Mouse (Mus musculus) CD4-positive, CD25-positive, alpha-beta regulatory T cell, adult 4 months (primary cell): ENCODE results near the gene Lmo7. TPM values are rescaled to one million over a fixed set of nuclear protein-coding genes. Genes with fewer than 3 reads are reported as not detected.

Experiments
- ATAC-seq: one replicate; pipeline ENCODE4 v1.8.0; 2017
- polyA plus RNA-seq, 2 experiments: library from polyadenylated mRNA; unstranded; fragments of 100-300 nt; shearing (Covaris generic); gene quantifications; one replicate each; pipeline ENCODE4 v1.2.1; 2017

Gene Lmo7
- polyA plus RNA-seq, 2 experiments from 2014 or later, result 0.22 to 0.31 TPM

DNA sequence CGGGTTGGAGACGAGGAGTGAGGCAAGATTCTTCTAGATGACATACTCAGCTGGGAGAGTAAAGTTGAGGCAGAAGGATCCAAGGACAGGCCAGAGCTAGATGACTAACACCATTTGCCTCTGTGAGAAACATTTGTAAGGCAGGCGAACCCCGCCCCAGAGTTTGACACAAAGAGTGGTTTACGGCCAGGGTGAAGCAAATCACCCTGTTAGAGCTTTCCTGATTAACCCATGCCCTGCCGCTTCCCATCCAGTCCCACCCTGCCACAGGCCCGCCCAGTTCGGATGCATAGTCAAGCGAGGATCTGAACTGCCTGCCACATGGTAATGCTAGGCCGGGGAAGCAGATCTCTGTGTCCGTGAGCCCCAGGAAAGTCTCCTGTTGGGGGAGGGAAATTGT, 51.5 kb downstream of the Lmo7 start:
- ATAC-seq, result no peak

DNA sequence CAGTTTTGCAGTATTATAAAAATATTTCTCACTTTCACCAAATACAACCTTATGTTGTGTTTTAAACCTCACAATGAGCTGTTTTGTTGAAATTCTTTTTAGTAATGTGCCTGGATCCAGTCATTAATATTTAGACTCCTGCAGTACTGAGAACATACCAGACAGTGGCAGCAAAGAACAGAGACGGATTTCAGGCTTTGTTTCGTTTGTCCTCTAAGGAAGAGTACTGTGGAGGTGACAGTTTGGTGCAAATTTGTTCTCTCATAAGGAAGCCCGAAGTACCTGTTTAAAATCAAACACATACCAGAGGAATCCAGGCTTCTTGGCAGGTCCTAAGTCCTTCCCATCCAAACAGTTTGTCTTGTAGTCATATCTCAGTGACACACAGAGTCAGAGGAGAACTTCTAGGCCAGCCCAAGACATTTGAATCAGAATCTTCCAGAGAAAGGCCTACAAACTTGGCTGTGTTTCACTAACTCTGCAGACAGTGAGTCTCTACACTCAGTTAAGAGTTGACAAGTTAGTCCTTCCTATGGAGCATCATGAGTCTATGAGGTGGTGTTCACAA, 52.3 kb downstream of the Lmo7 start:
- ATAC-seq, result no peak

DNA sequence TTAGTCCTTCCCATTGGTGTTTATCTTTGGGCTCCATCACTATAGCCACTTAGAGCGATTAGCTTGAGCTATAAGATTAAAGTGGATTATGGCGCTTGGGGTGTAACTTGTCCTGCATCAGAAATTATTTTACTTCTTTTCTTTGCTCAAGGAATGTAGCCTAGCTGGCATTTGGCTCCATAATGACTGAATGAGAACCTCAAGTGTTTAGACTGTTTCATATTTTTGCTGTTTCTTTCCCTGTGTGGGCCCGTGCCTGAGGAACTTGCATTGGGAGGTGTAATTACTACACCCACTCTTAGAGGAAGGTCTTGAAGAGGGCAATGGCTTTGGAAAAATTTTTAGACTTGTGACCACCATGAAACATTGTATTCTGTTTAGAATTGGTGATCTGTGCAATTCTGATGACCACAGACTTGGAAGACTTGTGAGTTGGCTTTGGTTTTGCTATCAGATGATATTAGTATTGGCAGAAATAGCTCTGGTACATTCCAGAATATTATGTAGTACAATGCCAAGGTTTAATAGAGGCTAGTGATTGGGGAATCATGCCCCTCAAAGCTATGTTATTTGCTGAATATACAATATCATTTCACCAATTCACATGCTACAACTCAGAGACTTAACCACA, 54.7 kb downstream of the Lmo7 start:
- ATAC-seq, result no peak

DNA sequence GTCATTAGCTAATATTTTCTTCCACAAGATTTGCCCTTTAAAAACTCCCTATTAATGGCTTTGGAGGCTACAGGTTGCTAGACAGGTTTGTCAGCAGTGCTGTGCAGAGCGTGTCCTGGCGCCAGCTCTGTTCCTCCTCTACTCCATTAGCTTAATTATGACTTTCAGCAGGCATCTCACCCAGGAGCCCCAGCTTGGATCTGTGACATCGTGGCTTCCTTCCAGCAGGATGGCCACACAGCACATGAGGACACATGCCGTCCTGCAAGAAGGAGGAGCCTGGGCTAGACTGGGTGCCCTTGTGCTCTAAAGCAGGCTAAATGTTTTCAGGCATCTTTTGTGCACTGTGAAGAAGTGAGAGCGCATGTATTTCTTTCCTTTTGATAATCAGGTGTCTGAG, 58.1 kb downstream of the Lmo7 start:
- ATAC-seq, result no peak

DNA sequence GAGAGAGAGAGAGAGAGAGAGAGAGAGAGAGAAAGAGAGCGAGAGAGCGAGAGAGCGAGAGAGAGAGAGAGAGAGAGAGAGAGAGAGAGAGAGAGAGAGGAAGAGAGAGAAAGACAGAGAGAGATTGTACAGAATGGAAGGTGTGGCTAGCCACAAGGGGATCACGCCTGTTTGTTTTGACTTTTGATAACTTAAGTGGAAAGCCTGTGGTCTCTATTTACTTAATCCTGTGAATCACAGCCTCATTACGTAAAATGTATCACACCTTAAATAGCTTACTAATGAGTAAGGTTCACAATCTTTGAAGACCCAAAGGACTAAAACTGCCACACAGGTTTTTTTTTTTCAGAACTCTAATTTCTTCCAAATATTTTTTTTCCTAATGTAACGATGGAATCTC, 58.7 kb downstream of the Lmo7 start:
- ATAC-seq, result no peak

DNA sequence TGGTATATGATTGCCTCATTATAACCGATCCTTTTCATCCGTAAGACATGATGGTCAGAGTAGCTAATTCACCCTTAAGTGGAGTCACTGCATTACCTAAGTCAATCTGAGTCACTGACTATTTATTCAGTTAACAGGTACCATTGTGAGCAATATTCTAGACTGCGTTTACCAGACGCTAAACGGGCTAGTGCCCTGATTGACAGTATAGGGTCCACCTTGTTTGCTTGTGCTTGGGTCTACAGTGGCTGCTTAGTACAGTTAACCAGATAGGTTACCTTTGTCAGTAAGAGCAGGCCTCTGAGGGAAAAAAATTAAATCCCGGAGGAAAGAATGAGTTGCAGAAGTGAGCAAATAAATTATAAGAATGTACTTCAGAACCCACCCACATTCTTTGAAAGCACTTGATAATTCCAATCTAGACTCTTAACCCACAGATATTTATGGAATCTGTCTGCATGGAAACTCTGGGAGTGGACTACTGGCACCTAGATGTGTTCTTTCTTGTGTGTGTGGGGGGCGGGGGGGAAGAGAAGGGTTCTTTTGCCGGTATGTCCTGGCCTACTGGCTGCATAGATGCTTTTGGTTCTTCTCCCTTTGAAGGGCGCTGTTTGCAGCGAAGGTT, 64.9 kb downstream of the Lmo7 start:
- ATAC-seq, result no peak

DNA sequence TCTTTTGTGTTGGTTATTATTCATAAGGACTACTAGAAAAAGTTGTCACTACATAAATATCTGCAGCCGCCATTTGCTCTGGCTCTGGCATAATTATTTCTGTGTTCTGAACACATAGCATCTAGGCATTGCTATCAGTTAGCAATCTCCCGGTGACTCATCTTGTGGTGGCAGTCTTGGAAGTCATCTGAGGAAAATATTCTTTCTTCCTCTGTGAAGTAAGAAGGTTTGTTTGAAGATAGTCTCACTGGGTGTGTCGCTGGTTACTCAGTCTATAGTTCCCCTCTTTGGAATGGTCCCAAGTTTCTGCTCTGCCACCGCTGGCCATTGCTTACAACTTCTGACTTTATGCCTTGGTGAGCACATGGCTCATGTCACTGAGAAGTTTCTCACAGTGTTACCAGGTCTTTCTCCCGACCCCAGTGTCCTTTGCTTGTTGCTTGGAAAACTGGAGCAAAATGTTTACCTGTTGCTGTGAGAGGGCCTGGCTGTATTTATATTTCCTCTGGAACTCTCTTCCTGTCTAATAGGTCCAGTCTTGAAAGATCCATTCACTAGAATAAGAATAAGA, 68.3 kb downstream of the Lmo7 start:
- ATAC-seq, result no peak

DNA sequence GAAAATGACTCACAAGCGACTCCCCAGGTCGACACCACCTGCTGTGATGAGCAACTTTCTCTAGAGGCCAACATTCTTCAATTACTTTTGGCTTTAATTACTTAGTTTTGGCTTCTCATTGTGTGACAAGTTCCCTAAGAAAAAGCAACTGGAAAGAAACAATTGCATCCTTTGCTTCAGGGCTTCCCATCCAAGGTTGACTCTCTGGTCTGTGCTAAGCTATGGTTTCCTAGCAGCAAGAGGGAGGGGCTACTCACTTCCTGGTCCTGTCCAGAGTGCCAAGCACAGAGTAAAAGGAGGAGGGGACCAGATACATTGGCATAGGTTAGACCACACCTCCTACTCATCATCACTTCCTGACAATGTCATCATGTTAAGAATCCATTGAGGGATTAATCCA, 69.0 kb downstream of the Lmo7 start:
- ATAC-seq, result no peak

DNA sequence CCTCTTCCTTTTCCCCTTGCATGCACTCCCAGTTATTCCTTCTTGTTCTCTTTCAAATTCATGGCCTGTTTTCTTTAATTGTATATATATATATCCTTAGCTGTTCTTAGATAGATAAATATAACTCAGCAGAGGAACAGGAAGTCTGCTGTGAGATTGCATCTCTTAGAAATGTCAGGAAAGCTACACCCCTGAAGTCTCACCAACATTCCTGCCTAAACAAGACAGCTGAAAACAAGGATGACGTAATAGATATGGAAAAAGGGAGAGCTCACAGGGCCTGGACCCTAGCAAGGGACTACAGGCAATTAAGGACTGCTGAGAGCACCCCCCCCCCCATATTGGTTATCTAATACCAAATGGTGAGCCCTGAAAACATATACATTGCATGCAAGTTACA, 71.9 kb downstream of the Lmo7 start:
- no peak for ATAC-seq

DNA sequence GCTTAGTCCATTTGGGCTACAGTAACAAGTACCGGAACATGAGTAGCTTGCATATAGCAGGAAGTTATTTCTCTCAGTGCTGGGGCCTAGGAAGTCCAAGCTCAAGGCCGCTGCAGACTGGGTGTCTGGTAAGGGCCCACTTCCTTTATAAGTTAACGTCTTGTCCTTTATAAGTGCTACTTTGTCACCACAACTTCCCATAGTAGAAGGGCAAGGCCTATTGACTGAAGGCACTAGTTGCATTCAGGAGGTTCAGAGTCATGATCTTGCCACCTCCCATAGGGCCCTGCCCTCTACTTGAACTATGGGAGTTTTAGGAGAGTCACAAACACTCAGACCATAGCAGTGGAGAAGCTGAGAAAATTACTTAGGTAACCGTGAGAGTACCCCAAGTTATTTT, 74.4 kb downstream of the Lmo7 start:
- ATAC-seq, result no peak

DNA sequence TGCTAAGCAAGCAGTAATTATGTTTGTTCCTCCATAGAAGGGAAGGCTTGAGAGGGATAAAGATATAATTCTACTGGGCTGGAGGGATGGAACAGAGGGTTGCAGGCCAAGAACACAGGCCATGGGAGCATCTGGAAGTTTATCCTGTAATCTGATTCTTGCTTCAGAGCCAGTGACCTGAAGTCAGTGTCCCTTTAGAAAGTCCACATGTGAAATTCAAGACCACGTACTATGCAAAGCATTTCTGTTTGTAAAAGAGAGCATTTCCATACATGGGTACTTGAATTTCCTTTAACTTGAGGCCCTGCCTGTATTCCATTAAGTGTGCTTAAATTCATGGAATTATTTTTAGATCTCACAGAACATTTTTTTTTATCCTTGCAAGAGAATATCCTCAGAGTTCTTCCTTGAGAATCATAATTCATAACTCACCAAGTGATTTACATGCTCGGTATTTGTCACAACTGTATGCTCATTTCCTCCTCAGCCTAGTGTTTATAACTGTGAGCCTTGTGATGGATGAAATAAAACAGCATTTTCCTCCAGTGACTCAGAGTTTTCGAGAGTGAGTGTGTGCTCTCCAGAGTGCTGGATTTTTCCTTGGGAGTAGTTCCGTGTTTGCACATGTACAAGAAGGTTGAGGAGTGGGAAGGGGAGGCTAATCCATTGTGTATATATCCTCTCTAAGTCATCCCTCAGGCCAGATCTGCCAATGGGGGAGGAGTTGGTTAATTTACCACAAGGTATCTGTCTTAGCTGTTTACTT, 75.0 kb downstream of the Lmo7 start:
- no peak for ATAC-seq

DNA sequence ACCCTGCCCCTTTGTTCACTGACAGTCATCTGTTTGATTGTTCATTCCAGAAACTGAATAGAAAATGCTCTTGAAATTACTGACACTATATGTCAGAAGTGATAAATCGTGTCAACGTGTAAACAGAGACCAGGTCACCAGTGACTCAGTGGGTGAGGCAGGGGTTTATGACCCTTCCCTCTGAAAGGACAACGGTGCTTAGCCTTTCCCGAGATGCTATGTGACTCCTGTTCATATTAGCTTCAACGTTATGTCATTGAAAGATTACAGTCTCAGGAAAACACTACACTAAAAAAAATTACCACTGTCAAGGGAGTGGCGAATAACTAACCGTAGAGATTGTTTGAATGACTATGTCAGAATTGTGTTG, 75.6 kb downstream of the Lmo7 start:
- ATAC-seq, result no peak

DNA sequence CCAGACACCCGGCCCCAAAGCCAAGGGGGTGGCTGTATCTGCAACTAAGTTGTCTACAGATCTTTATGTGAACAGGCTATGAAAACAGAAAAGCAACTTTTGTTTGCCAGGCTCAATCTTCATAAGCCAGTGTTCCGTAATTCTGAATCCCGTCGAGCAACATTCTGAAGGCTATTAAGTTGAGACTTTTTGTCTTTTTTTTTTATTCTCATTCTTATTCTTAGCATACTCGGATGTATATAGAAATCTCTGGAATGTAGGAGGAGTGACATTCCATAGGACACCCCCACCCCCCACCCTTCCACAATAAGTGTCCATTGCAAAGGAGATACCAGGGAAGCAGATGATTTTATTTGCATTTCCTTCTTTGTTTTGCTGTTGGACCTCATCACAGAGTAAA, 76.3 kb downstream of the Lmo7 start:
- ATAC-seq, result no peak

DNA sequence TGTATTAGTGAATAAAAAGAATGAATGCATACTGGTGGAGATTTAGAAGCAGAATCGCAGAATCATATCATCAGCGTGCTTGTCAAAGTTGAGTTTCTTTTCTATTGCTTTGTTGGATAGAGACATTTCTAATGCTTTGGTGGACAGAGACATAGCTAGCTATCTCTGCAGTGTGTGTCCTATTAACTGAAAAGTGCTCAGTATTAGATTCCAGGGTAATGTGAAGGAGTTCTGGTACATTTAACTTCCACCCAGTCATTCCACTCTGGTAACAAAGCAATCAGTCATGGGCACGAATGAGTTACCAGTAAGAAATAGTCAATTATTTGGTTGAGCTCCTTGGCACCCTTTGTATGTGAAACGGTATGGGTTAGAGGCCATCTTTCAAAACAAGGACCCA, 76.8 kb downstream of the Lmo7 start:
- ATAC-seq, result no peak

DNA sequence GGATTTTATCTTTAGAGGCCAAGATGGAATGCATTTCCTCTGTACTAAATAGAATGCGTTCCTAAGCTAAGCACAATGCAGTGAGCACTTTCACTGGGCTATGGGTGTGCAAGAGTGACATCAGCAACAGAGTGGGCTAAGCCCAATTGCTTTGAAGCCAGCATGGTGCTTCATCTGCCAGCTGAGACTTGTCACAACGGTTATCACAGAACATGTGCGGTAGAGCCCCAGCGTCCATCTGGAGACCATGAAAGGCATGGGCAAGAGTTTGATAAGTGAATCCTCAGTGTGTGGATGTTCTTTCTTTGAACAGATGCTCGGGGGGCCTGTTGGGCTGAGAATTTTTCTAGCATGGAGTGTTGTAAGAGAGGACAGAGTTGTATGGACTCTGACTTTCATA, 86.7 kb downstream of the Lmo7 start:
- ATAC-seq, result no peak

DNA sequence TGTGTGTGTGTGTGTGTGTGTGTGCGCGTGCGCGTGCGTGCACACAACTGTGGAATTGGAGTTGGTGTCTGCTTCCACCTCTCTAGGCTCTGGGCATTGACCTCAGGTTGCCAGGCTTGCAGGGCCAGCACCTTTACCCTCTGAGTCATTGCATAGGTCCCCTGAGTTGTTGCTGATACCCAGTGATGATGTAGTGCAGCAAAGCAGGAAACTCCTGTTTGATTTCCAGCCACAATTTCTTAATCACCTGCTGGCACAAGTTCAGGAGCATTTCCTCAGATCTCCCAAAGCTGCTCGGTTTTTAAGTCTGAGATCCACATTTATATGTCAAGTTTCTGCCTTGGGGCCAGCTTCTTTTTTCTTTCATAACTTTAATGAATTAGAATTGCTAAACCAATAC, 92.6 kb downstream of the Lmo7 start:
- ATAC-seq, result no peak

DNA sequence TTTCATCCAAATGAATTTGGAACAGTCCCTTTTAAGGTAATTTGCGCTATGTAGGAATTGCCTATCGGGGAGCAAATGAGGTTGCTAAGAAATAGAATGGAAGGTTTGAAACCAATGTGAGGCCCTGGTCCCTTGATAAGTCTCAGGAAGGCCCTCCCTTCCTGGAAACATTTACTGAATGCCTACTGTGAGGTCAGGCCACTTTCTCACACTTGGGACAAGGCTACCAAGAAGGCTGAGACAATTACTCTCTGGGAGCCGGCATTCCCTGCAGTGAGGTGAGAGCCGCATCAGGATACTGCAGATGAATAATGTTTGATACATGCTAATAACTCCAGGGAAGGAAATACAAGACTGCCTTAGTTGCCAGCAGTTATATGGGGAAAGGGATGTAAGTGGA, 93.1 kb downstream of the Lmo7 start:
- no peak for ATAC-seq

DNA sequence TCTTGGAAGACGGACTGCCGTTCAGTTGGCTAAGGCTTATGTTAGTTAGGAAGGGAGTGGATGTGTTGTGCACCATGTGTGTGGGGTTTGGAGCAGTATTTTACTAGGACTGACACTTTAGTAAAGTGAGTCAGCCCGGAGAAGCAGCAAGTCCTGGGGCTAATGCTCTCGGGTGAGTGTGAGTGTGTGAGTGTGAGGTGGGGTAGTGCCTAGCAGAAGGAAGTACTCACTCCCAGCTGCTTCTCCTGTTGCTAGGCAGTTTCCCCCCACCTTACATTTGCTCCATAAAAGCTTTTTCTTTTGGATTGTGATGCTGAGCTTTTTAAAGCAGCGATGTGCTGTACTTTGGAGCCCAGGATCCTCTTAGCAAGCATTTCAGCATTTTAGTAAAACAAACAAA, 99.9 kb downstream of the Lmo7 start:
- ATAC-seq, result no peak

DNA sequence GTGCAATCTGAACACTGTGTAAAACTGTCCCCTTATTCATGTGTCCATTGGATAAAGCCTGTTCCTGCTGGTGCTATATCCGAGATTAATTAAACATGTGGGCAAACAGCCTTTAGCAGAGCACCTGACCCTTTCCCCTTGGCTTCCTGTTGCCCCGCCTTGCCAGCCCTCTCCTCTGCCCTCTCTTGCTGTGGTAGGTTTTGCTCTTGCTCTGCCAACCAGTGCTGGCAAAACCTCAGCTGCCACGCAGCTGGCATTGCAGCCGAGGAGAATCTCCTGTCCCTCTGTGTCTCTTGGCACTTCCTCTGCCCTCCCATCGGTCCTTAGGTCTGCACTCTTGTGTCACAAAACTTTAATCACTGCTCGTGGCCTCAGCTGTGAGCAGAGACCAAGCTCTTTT, 100.4 kb downstream of the Lmo7 start:
- ATAC-seq, result no peak

DNA sequence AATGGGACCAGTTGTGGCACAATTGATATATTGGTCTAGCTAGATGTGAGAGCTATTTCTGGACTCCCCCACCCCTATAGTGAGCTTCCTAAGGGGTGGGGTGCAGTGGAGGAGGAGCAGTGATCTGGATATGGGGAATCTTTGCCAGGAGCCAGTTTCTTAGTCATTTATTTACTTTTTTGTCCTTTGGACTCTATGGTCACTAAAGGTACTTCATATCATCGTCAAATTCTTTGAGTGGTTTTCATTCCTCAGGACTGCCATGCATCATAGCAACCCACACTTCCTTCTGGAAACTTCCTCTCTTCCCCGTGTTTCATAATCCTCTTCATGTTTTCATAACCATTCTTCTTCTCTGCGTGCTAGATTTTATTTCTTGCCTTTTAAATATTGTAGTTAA, 104.4 kb downstream of the Lmo7 start:
- no peak for ATAC-seq

DNA sequence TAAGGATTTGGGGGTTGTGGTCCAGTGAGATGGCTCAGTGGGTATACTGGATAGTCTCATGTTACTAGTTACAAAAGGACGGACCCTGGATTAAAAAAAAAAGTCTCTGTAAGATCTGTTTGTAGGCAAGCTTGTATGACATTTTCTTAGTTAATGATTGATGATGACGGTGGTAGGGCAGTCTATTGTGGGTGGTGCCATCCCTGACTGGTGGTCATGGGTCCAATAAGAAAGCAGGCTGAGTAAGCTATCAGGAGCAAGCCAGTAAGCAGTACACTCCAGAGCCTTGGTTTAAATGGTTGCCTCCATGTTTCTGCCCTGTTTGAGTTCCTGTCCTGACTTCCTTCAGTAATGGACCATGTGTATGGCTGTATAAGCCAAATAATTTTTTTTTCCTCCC, 106.6 kb downstream of the Lmo7 start:
- no peak for ATAC-seq

DNA sequence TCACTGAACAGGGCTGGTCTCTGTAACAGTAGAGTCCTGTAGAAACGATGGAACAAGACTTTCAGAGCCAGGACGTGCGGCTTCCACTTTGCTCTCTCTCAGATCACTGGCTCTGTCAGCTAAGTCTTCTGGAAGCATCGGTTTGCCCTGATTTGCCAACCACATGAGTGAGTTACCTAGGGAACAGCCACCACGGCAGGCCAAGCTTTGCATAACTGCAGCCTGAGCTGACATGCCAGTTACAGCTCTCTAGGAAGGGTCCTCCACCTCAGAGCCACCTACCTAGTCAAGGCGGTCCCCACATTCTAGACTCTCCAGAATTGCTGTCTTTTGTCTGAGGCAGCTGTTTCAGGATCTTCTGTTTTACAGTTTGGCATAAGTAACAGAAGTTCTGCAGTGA, 107.4 kb downstream of the Lmo7 start:
- ATAC-seq, result no peak

DNA sequence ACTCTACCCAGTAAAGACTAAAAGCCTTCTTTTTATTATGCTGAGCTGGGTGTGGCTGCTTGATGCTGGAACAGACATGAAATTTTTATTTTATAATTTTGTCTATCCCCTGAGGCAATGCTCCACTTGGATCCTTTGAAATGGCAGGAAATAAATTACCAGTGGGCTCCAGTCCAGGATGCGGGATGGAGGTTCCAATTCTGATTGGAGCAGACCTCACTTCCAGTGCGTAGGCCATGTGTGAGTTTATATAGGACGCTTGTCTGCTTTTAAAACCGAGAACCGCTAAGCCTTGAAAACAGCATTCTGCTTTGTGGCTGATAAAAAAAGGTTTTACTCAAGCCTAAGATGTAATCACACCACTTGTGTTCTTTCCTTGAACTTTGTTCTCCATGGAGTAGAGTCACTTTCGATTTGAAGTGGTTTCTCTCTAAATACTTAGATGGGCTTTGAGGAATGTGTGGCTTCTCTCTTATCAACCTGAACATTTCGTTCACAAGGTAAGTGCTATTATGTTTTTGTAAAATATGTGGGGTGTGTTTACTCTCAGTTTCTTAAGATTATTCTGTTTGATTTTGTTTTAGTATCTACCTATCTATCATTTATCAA, 108.6 kb downstream of the Lmo7 start:
- ATAC-seq, result no peak
